Mouse (Mus musculus): Measurements from ENCODE around the gene Lin28a. TPM values are rescaled to one million over a fixed set of nuclear protein-coding genes. Genes with fewer than 3 reads are reported as not detected.
"Not testable (repeated sequence)": the region's sequence is repeated elsewhere in the genome, so short reads cannot be mapped to it uniquely, and the experiment has no call there.

The Lin28a gene
- polyA plus RNA-seq, 1 experiment, result not detected

GRCm38 (mm10) chr4:133990035-133990434 is 28.6 kb downstream of the Lin28a start:
- Histone ChIP-seq H3K27ac (ENCODE audit: insufficient read depth, low read depth, low read length) (no peak overlapping the region), H3K4me1 (ENCODE audit: control insufficient read depth, insufficient read depth, low read length) (no peaks in the 10 kb centered on the region), H3K4me3 (ENCODE audit: insufficient read depth, low read length) (no peak overlapping the region)
- TF ChIP-seq POLR2A (IDR thresholded peaks at IDR 0.05; ENCODE audit: borderline replicate concordance, low read depth, low read length), result no peak
- TF ChIP-seq CTCF (IDR thresholded peaks at IDR 0.05; ENCODE audit: low read depth, low read length), result no peak

- H3K4me3 ChIP-seq (ENCODE audit: insufficient read depth, low read length); H3K4me1 ChIP-seq (ENCODE audit: control insufficient read depth, insufficient read depth, low read length); H3K27ac ChIP-seq (ENCODE audit: insufficient read depth, low read depth, low read length): not testable (repeated sequence)
Observed at GRCm38 (mm10) chr4:133988289-133988688, 30.4 kb downstream of the Lin28a start.

- Histone ChIP-seq H3K4me1 (ENCODE audit: control insufficient read depth, insufficient read depth, low read length) (no peaks in the 10 kb centered on the region), H3K4me3 (ENCODE audit: insufficient read depth, low read length) (no peak overlapping the region), H3K27ac (ENCODE audit: insufficient read depth, low read depth, low read length) (no peak overlapping the region)
- TF ChIP-seq POLR2A (IDR thresholded peaks at IDR 0.05; ENCODE audit: borderline replicate concordance, low read depth, low read length), result no peak
- no peak for TF ChIP-seq CTCF (IDR thresholded peaks at IDR 0.05; ENCODE audit: low read depth, low read length)
Observed at GRCm38 (mm10) chr4:133982936-133983335, 35.7 kb downstream of the Lin28a start.

GRCm38 (mm10) chr4:133980496-133980895 is 38.1 kb downstream of the Lin28a start:
- Histone ChIP-seq H3K4me3 (ENCODE audit: insufficient read depth, low read length) (no peak overlapping the region), H3K27ac (ENCODE audit: insufficient read depth, low read depth, low read length) (no peak overlapping the region), H3K4me1 (ENCODE audit: control insufficient read depth, insufficient read depth, low read length) (no peaks in the 10 kb centered on the region)
- TF ChIP-seq POLR2A (IDR thresholded peaks at IDR 0.05; ENCODE audit: borderline replicate concordance, low read depth, low read length) (no peak), CTCF (IDR thresholded peaks at IDR 0.05; ENCODE audit: low read depth, low read length) (no peak)

GRCm38 (mm10) chr4:133978021-133978711 is 40.5 kb downstream of the Lin28a start:
- Histone ChIP-seq H3K4me3 (ENCODE audit: insufficient read depth, low read length) (no peak overlapping the region), H3K27ac (ENCODE audit: insufficient read depth, low read depth, low read length) (no peak overlapping the region), H3K4me1 (ENCODE audit: control insufficient read depth, insufficient read depth, low read length) (no peaks in the 10 kb centered on the region)
- TF ChIP-seq POLR2A (IDR thresholded peaks at IDR 0.05; ENCODE audit: borderline replicate concordance, low read depth, low read length) (no peak), CTCF (IDR thresholded peaks at IDR 0.05; ENCODE audit: low read depth, low read length) (no peak)

- no peak overlapping the region for H3K27ac ChIP-seq (ENCODE audit: insufficient read depth, low read depth, low read length)
- no peak for TF ChIP-seq CTCF (IDR thresholded peaks at IDR 0.05; ENCODE audit: low read depth, low read length)
- no peak for TF ChIP-seq POLR2A (IDR thresholded peaks at IDR 0.05; ENCODE audit: borderline replicate concordance, low read depth, low read length)
- H3K4me1 ChIP-seq (ENCODE audit: control insufficient read depth, insufficient read depth, low read length), result 0 out of 2 replicates have a peak, but pooled peaks cover 2% of the 10 kb centered on the region
- no peak overlapping the region for H3K4me3 ChIP-seq (ENCODE audit: insufficient read depth, low read length)
Observed at GRCm38 (mm10) chr4:133971741-133972140, 46.9 kb downstream of the Lin28a start.

- TF ChIP-seq POLR2A (IDR thresholded peaks at IDR 0.05; ENCODE audit: borderline replicate concordance, low read depth, low read length) (no peak), CTCF (IDR thresholded peaks at IDR 0.05; ENCODE audit: low read depth, low read length) (no peak)
- Histone ChIP-seq H3K27ac (ENCODE audit: insufficient read depth, low read depth, low read length) (no peak overlapping the region), H3K4me1 (ENCODE audit: control insufficient read depth, insufficient read depth, low read length) (peaks cover 5% of the 10 kb centered on the region; the same call in 1 of the 2 replicates), H3K4me3 (ENCODE audit: insufficient read depth, low read length) (no peak overlapping the region)
Observed at GRCm38 (mm10) chr4:133970876-133971275, 47.8 kb downstream of the Lin28a start.

- TF ChIP-seq CTCF (IDR thresholded peaks at IDR 0.05; ENCODE audit: low read depth, low read length) (no peak), POLR2A (IDR thresholded peaks at IDR 0.05; ENCODE audit: borderline replicate concordance, low read depth, low read length) (no peak)
- no peak overlapping the region for H3K27ac ChIP-seq (ENCODE audit: insufficient read depth, low read depth, low read length)
- peaks cover 5% of the 10 kb centered on the region; the same call in 1 of the 2 replicates for H3K4me1 ChIP-seq (ENCODE audit: control insufficient read depth, insufficient read depth, low read length)
- no peak overlapping the region for H3K4me3 ChIP-seq (ENCODE audit: insufficient read depth, low read length)
Observed at GRCm38 (mm10) chr4:133970196-133970595, 48.4 kb downstream of the Lin28a start.

GRCm38 (mm10) chr4:133969114-133969770 is 49.4 kb downstream of the Lin28a start:
- no peak overlapping the region for H3K27ac ChIP-seq (ENCODE audit: insufficient read depth, low read depth, low read length)
- H3K4me1 ChIP-seq (ENCODE audit: control insufficient read depth, insufficient read depth, low read length), result peaks cover 5% of the 10 kb centered on the region; the same call in 1 of the 2 replicates
- TF ChIP-seq CTCF (IDR thresholded peaks at IDR 0.05; ENCODE audit: low read depth, low read length) (no peak), POLR2A (IDR thresholded peaks at IDR 0.05; ENCODE audit: borderline replicate concordance, low read depth, low read length) (no peak)
- no peak overlapping the region for H3K4me3 ChIP-seq (ENCODE audit: insufficient read depth, low read length)

- H3K4me1 ChIP-seq (ENCODE audit: control insufficient read depth, insufficient read depth, low read length), result peaks cover 5% of the 10 kb centered on the region; the same call in 1 of the 2 replicates
- H3K27ac ChIP-seq (ENCODE audit: insufficient read depth, low read depth, low read length), result peak within 1 kb of the TSS; percentile 94
- H3K4me3 ChIP-seq (ENCODE audit: insufficient read depth, low read length), result peak within 1 kb of the TSS; percentile 82
- TF ChIP-seq POLR2A (IDR thresholded peaks at IDR 0.05; ENCODE audit: borderline replicate concordance, low read depth, low read length) (no peak), CTCF (IDR thresholded peaks at IDR 0.05; ENCODE audit: low read depth, low read length) (no peak)
Observed at GRCm38 (mm10) chr4:133968150-133968921, 50.3 kb downstream of the Lin28a start, which contains the start of gene Hmgn2. Gene Hmgn2, minus strand, starts transcription at chr4:133968650.
